Mouse (Mus musculus) layer of hippocampus, adult 9-10 months (tissue): Measurements from ENCODE around the gene Unc93b1.

ENCODE experiments used
- DNase-seq: peaks from one replicate; pipeline ENCODE4 v3.0.0; 2022; ENCODE audit warnings: low spot score

The Unc93b1 gene

GRCm38 (mm10) chr19:3935032-3935895, at the start of gene Unc93b1:
Unc93b1 (plus strand) TSS chr19:3935186.
- no peak for DNase-seq

- DNase-seq, result no peak
Measured at GRCm38 (mm10) chr19:3889096-3889495, 45.9 kb upstream of the Unc93b1 start.

DNA sequence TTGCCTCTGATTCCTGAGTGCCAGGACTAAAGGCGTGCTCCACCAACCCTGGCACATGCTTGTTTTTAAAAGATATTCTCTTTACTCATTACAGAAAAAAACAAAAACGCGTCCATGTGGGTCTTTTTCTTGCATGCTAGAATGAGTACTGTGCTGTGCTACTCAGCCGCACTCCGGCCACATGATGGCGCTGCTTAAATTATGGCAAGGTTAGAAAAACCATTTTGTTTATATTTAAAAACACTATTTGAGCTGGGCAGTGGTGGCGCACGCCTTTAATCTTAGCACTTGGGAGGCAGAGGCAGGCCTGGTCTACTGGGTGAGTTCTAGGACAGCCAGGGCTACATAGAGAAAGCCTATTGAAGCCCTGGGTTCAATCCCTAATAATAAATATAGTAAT, 44.8 kb upstream of the Unc93b1 start:
- DNase-seq, result no peak

- DNase-seq, result no peak
Measured at GRCm38 (mm10) chr19:3893545-3894116, 41.4 kb upstream of the Unc93b1 start.

DNA sequence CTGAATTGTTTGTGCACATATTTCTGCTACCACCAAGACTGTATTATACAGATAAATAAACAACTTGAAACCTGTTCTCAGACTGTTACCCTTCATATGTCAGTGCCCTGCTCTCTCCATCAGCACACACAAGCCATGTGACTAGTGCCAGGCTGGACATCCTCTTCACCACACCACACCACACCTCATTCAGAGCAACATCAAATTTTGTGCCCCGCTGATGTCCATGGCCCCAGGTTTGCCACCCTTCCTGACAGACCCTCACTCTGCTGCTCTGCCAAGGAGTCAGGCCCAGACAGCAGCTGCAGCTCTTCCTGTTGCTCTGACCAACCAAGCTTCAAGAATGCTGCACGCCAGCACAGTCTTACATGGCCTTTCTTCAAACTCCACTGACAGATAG, 40.7 kb upstream of the Unc93b1 start:
- DNase-seq, result no peak

DNA sequence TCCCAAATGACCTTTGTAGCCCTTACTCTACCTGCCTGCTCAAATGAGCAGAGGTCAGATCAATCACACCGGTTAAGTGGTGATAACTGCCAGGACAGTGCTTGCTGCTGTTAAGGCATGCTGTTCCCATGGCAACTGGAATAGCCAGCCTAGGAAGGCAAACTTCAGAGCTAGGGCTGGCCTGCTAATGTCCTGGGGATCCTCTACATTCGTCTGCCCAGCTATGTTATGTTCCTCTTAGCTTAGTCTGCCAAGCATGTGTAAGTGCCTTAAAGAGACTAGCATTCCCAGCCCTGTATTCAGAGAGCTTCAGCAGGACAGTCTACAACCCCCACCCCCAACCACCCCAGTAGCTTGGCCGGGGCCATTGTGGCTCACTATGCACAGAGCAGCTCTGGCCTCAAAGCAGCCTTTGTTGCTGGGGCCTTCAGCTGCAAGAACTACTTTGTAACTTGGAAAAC, 39.8 kb upstream of the Unc93b1 start:
- no peak for DNase-seq

- DNase-seq, result no peak
Measured at GRCm38 (mm10) chr19:3896208-3896607, 38.8 kb upstream of the Unc93b1 start.

DNA sequence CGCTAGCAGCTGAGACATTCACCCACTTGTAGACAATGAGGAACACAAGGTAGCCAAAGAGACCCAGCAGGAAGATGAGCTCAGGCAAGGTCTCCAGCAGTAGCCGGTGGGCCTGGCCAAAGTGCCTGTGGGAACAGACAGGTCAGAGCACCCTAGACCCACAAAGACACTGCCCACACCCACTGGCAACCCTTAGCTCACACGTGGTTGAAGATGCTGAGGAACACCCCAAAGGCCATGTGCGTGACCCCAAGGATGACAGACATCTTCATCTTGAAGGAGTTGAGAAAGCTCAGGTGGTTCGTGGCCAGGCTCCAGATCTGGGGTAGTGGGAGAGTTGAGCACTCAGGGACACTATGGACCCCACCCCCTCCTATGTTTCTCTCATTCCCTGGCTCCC, 37.4 kb upstream of the Unc93b1 start:
- no peak for DNase-seq

DNA sequence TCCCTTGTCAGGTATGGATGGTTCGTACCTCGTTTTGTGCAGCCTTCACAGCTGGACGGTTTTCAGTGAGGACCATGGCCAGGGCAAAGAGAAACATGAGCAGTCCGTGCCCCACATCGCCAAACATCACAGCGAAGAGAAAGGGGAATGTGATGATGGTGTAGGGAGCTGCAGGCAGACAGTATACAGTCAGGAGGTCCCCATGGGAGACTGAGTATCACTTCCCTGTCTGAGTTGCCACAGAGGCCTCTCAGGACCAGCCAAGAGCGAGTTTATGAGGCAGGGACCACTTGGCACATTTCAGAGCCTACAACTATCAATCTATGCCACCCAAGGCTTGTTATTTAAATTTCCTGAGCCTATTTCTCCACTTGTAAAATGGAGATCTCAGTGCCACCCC, 36.0 kb upstream of the Unc93b1 start:
- no peak for DNase-seq

DNA sequence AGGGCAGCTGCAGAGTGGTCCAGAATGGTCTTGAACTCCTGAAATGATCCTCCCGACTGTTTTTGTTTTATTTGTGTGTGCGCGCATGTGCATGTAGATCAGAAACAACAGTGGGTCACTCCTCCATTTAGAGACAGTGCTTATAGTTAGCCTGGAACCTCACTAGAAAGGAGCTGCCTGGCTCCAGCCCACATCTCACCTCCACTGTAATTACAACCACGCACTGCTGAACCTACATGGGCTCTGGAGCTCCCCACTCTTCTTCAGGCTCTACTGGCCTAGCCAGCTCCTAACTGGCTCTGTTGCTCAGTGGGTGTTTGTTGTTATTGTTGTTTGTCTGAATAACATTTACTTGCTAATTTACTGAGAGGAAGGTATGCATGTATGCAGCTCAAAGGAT, 35.4 kb upstream of the Unc93b1 start:
- no peak for DNase-seq

DNA sequence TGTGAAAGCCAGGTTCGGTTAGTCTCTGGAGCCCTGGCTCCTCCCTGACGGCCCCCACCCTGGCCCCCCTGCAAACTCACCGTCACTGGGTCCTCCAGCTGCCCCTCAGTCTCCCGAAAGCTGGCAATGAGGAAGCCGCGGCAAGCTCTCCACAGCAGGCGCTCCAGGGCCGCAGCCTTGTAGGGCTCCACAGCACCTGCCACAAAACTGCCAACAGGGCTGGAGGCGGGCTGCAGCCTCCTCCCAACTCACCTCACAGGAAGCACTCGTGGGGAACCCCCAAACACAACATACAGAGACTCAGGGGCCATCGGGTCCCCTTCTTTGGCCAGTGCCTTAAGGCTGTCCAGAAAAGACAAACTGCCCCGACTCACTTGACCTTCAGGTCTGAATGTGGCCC, 32.0 kb upstream of the Unc93b1 start:
- DNase-seq, result no peak

GRCm38 (mm10) chr19:3903648-3904362, 31.2 kb upstream of the Unc93b1 start:
- DNase-seq, result no peak

GRCm38 (mm10) chr19:3904363-3904675, 30.7 kb upstream of the Unc93b1 start:
- no peak for DNase-seq

DNA sequence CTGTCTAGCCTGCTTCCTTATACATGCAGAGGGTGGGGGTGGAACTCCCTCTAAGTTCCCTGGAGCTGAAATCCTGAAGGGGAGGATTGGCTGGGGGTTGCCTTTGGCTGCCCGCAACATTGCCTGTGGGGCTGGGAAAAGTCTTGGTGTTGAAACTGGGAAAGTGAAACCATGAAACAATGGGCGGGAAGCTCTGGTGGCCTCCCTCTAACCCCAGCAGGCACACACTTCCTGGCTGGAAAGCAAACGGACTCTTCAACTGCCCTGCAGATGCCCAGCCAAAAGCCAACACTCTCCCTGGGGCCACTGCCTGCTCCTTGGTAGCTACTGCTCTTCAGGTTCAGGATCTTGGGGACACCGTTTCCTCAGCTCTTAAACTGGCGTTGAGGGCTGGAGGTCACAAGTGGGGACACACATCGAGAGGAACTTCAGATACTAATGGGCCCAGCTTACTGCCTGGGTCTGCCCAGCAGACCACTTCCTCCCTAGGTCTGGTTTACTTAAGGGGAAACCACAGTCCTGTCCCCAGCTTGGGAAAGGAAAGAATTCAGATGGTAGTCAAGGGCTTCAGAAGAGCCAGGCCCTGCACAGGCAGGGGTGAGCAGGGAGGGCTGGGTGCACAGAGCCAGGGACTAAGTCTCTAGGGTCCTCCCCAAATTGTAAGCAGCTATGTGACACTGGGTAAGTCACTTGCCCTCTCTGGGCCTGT, 29.6 kb upstream of the Unc93b1 start:
- no peak for DNase-seq

DNA sequence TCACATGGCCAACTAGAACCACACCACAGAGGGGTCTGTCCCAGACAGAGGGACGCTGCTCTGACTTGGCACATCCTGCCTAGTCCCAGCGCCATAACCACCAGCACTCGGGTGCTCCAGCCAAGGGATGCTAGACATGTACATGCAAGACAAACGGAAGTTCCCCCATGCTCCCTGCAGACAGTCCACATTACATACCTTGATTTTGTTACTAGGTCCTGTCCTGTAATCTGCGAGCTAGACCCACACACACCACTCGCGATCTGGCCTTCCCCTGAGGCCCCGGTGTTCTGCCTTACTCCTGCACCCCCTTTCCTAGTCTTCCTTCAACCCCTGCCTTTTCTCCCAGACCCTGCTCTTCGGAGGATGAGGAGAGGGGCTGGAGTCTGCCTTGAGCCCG, 28.7 kb upstream of the Unc93b1 start:
- DNase-seq, result no peak

DNA sequence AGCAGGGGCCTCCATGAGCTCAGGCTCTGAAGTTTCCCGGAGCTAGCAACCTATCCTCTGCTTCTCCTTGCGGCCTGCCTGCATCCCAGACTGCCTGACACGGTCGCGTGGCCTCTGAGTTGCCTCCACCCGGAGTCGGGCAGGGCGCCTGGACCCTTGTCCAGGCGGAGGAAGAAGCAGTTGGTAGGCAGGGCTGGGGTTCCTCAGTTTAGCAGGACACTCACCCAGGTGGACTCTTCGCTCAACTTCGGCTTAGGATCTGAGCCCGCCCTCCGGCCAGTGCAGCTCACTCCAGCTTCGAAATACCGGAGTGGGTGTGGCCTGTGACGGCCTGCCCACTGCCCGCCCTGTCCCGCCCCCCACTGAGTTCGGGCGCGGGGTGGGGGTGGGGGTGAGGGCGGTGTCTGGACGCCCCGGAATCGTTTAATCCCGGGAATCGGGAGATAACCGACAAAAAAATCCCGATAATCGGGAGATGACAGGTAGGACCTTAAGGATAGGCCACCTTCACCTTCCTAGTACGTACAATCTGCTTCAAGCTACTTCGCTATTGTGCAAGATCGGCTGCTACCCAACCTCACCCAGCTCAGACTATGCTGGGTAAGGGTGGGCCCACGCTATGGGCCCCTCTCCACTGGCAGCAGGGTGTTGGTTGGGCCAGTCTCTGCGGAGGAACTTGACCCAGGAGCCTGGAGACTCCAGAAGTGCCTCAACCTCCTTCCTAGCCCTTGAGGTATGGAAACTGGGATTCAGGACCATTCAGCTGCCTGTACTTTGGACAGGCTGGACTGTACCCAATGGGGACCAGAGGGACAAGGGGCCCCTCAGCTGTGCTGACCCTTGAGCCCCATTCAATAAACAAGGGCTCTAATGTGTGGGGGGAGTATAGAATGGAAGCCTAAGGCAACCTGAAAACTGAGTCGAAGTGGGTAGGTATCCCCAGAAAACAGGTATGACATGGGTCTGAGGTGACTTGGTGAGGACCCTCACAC, 27.9 kb upstream of the Unc93b1 start, which contains the start of gene Tcirg1:
Tcirg1 (minus strand) TSS at position 339 of the 992 bp plus-strand sequence.
- no peak for DNase-seq

DNA sequence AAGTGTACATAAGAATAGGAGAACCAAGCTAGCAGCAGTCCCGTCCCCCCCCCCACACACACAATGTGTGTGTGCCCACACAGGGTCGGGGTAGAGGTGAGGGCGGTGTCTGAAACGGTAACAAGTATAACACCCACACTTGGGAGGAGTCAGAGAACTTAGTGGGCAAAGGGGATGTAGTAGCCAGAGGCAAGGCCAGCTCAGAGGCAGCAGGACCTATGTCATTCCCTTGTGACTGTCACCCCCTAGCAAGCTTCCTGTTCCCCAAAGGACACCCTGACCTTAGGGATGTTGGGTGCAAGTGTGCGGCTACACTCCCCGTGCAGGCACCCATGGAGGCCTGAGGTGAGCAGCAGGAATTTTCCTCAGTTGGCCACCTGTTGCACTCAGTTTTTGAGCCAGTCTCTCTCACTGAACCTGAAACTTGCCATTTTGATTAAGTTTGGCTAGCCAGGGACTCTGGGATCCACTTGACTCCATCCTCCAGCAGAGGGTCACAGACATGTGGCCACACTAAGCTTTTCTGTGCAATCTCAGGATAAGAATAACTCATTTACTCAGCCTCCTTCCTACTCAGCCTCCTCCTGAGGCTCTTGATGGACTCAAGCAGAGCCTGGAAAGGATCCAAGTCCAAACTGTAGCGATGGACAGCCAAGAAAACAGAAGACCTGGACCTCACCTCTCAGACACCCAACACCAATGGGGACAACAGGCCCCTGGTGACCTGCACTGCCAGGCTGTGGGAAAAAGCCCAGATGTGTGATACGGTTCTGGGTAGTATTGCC, 26.9 kb upstream of the Unc93b1 start:
- DNase-seq, result no peak

- DNase-seq, result no peak
Measured at GRCm38 (mm10) chr19:3910206-3910605, 24.8 kb upstream of the Unc93b1 start.

- DNase-seq, result peak; percentile 98
Measured at GRCm38 (mm10) chr19:3912337-3913204, 22.4 kb upstream of the Unc93b1 start, which contains the start of gene Ndufs8. Ndufs8 (minus strand) TSS chr19:3912774.
